Mouse (Mus musculus): ENCODE measurements at regions not wholly inside any gene's neighbourhood (a gene's known extent, or its start where the extent isn't known, plus 50 kb on each side); places are given as distances from the start of the nearest gene placed in this dataset.

GRCm38 (mm10) chr2:45178849-45179453 lies 61.8 kb upstream of the Zeb2 start:
- ATAC-seq (replicated peaks; ENCODE audit: poor library complexity, severe bottlenecking): no peak

GRCm38 (mm10) chr2:45172382-45172781 lies 55.2 kb upstream of the Zeb2 start:
- ATAC-seq (replicated peaks; ENCODE audit: poor library complexity, severe bottlenecking): no peak

GRCm38 (mm10) chr2:45171520-45172173 lies 54.5 kb upstream of the Zeb2 start:
- ATAC-seq (replicated peaks; ENCODE audit: poor library complexity, severe bottlenecking): no peak

GRCm38 (mm10) chr2:45170272-45170671 lies 53.1 kb upstream of the Zeb2 start:
- no peak for ATAC-seq (replicated peaks; ENCODE audit: poor library complexity, severe bottlenecking)

GRCm38 (mm10) chr2:45169429-45170070 lies 52.4 kb upstream of the Zeb2 start:
- ATAC-seq (replicated peaks; ENCODE audit: poor library complexity, severe bottlenecking): no peak

GRCm38 (mm10) chr2:45168606-45169005 lies 51.4 kb upstream of the Zeb2 start:
- no peak for ATAC-seq (replicated peaks; ENCODE audit: poor library complexity, severe bottlenecking)

Measured in granulocyte monocyte progenitor cell, adult 5-6 weeks (primary cell).